Mouse (Mus musculus): Measurements from ENCODE around the gene Ptpn7.

Gene Ptpn7

DNA sequence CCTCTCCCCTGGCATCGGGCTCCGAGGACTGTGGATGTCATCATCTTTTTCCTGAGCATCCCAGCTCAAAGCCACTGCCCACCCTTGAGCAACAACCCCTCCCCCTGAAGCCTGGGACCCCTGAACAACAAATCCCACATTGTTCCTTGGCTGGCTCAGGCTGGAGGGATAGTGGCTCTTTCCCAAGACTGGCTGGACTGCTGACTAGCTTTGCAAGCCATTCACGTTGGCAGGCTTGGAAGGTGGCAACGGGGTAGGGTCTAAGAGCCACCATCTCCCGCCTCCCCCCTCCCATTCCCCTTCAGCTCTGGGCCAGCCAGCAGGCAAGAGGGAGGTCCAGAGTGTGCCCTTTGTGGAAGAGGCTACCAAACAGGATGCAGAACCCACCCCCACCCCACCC is 26.1 kb downstream of the Ptpn7 start:
- DNase-seq (ENCODE audit: low spot score), result no peak

DNA sequence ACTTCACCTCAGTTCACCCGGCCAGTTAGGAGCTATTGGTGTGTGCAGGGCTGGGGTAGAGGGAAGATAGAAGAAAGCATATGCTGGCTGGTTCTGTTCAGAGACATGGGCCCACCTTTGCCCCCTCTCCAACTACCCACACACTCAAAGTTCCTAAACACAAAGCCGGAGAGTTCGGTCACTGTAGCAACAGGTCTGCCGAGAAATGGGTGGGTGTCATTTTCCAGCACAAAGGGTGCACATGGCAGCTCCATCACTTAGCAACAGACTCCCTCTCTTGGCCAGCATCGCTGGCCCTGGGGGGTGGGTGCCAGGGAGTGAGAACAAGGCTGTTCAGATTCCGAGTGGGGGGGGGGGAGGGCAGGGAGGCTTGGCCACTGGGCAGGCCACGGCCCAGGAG is 26.6 kb downstream of the Ptpn7 start:
- no peak for DNase-seq (ENCODE audit: low spot score)

DNA sequence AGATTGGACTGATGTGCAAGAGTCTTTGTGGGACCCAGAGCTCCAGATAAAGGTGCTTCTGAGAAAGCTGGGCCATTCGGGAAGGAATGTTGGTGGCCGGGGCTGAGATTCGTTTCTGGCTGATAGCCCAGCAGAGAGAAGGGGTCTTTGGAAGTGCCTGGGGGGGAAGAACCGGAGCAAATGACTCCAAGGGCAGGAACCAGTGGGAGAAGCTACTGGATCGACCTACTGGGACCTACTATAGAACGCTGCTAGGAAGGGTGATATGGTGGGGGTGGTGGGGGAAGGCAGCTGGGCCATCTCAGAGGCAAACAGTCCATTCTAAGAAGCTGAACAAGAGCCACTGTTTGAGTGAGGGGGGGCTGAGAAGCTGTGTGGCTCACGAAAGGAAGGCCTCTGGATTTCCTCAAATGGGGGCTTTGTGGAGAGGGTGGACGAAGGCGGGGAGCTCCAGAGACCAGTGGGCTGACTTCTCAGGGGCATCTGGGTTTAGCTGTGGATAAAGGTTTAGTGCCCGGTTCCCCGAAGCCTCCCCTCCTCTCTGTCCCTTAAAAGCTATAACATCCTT is 27.1 kb downstream of the Ptpn7 start:
- no peak for DNase-seq (ENCODE audit: low spot score)

DNA sequence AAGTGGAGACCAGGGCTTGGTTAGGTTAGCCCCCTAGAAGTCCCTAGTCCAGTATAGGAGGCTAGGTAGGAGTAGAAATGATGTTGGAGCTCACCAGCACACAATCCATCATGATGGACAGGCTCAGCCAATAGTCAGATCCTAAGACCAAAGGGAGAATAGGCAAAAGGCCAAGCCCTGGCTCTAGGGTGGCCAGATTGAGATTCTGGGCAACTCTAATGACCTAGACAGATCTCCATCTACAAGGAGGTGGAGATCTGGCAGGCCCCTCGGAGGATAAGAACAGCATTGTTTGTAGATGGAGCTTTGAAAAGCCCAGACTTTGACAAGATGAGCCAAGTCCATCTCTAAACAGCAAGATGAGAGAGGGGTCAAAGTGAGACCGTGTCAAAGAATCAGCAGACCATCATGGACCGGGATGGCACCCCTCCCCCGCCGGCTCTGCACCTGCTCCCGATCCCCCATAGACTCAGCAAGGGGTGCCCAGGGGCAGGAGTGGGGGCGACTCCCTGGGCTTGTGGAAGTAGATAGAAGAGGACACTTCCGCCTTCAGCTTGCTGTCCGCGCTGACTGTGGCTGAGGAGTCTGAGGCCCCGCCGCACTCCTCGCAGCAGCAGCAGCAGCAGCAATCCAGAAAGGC is 28.0 kb downstream of the Ptpn7 start:
- no peak for DNase-seq (ENCODE audit: low spot score)

DNA sequence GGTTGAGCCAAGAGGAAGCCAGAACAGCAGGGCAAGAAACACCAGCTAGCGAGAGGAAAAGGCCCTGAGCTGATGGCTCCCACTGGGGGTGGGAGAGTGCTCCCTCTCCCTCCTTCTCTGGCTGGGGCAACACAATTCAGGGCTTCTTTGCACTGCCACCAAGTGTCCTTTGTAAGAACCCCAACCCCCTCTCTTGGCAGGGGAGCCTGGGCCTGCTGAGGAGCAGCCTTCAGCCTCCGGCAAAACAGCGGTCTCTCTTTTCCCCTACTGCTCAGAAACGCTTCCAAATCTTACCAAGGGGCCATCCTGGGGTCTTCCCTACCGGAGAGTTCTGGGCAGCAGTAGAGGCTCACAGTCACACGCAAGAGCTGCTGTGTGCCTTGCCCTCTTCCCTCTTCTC is 30.2 kb downstream of the Ptpn7 start:
- no peak for DNase-seq (ENCODE audit: low spot score)

DNA sequence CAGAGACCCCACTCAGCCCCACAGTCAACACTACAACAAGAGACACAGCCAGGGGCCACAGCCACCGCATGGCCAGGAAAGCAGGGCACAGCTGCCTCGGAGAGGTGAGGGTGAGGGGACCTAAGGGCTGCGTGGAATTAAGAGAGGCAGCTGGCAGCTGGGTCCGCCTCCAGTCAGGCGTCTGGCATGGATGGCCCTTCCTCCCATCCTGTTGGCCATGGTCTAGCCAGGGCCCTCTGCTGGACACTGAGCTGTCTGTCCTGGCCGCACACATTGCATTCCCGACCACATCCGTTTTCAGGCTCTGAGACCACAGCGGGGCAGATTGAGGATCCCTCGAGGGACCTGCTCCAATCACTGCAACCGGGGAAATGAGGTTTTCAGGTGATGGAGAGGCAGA is 34.9 kb downstream of the Ptpn7 start, which contains the start of gene Gpr37l1:
Gpr37l1 (minus strand) TSS at position 247 of the 400 bp plus-strand sequence.
- no peak for DNase-seq (ENCODE audit: low spot score)

DNA sequence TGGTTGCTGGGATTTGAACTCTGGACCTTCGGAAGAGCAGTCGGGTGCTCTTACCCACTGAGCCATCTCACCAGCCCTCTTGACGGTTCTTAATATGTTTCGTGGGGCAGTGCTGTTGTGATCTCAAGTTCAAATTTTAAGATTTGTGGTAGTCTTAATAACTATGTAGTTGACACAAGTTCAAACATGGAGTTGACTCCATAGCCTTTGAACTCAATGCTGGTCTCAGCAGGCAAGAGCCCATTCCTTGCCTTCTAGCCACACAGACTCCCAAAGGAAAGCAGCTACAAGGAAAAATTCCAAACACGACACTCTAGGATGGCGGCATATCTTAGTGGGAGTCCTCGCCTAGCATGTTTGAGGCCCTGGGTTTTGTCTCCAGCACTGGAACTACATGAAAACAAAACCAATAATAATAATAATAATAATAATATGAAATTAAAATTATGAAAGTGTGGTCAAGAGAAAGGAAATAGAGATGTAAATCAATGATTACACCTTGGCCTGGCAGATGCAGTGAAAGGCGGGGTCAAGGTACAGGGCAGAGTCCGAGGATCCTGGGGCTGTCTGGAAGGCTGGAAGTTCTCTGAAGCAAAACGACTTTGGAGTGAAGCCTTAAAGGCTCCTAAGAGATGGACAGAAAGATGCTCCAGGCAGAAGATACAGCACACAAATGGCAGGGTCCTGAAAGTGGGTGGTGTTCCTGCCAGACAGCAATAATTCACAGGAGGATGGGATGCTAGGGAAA is 36.1 kb downstream of the Ptpn7 start:
- no peak for DNase-seq (ENCODE audit: low spot score)

DNA sequence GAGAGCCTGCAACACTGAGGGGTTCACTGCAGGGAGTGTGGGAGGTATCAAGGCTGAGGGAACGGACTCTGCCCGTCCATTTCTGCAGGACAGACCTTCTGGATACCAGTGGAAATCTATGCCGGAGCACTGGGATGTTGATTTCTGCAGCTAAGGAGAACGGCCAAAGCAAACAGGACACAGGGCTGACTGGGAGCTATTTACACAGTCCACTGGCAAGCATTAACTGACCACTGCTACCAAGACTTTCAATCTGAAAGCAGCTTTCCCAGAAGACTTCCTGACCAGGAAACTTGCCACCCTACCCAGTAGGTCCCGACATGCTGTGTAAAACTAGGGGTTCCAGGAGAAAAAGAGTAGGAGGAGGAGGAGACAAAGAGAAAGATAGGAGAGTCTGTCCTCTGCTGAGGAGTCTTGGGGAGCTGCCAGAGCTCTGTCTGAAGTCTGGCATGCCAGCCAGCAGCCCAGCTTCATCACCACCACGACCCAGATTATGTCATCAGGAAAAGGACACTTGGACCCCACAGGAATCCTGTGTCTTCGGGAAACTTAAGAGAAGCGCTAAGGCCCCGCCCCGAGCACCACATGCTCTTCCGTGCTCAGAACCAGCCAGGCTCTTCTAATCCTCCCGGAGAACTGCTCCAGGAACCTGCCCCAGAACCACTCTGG is 37.2 kb downstream of the Ptpn7 start:
- DNase-seq (ENCODE audit: low spot score), result no peak

DNA sequence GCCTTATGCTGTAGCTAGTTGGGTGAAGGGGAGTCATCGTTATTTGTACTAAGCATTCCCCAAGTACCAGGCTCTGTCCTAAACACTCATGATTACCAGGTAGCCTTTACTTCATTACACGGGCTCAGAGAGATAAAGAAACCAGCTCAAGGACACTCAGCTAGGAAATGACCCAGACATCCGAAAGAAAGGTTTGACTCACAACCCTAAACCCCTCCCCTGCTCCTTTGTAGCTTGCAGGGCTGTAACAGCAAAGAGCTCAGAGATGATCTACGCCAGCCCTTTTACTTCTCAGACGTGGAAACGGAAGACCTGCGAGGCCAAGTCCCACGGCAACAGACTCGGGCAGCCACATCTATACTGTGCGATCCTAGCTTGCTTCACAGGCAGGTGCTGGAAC is 37.8 kb downstream of the Ptpn7 start:
- DNase-seq (ENCODE audit: low spot score), result no peak

DNA sequence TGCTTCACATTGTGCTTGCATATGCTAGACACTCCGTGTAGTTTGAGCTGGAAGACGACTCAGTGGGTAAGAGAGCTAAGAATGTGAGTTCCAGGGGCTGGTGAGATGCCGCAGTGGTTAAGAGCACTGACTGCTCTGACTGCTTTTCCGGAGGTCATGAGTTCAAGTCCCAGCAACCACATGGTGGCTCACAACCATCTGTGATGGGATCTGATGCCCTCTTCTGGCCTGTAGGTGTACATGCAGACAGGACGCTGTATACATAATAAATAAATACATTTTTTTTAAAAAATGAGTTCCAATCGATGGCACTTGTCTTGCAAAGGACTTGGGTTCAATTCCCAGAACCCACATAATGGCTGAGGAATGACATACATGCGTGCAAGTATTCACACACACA is 38.7 kb downstream of the Ptpn7 start:
- no peak for DNase-seq (ENCODE audit: low spot score)

DNA sequence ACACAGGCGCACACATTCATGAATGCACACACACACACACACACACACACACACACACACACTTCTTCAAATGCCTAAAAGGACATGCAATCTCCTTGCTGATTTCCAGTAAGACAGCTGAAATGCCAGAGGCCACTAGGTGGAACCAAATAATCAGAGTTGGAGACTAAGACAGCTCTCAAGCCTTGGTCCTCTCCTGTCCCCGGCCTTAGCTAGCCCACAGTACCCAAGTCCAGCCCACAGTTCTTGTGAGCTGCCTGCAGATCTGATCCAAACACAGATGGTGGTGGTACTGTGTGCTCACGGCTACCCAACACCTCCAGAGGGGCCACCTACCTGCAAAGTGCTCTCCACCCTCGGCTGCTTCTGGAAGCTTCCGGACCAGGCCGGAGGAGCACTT is 39.5 kb downstream of the Ptpn7 start:
- no peak for DNase-seq (ENCODE audit: low spot score)

DNA sequence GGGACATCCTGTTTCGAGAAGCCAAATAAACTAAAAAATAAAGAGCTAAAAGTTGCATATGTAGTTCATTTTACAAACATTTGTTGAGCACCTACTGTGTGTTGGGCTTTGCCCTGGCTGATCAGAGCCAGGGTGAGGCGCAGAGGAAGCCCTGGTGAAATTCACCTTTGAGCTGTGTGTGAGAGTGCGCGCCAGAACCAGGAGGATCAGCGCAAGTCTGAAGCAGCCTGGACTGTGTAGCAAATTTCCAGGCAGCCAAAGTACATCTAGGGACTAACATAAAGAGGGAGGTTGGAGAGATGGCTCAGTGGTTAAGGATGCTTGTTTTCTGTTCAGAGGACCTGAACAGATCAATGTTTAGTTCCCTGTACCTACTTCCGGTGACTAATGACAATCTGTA is 40.8 kb downstream of the Ptpn7 start:
- DNase-seq (ENCODE audit: low spot score), result no peak

DNA sequence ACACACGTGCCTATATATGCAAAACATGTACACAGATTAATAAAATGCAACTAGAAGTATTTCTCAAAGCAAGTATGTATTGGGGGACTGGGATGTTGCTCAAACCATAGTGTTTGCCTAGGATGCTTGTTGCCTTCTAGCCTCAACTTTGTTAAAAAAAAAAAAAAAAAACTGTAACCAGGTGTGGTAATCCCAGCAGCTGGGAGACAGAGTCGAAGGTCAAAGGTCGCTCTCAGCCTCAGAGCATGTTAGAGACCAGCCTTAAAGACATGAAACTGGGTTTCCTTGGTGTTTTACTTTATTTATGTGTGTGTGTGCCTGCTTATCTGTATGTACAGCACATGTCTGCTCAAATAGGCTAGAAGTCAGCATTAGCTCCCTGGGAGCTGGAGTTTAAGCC is 42.7 kb downstream of the Ptpn7 start:
- no peak for DNase-seq (ENCODE audit: low spot score)

DNA sequence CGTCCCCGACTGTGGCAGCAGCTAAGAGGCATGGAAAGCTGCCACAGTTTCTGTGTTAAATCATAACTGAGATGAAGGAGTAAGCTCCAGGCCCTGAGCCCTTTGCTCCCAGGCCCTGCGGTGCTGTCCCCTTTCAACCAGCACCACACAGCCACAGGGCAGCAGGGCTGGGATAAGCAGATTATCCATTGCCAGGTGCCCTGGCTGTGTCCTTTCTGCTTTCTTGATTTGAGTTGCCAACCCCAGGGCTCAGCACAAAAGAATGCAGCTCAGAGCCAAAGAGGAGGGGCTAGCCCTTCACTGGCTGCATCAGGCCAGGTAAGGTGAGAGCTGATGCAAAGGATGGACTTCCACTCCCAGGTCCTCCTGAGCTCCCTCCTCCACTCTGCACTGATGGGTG is 45.2 kb downstream of the Ptpn7 start:
- no peak for DNase-seq (ENCODE audit: low spot score)

DNA sequence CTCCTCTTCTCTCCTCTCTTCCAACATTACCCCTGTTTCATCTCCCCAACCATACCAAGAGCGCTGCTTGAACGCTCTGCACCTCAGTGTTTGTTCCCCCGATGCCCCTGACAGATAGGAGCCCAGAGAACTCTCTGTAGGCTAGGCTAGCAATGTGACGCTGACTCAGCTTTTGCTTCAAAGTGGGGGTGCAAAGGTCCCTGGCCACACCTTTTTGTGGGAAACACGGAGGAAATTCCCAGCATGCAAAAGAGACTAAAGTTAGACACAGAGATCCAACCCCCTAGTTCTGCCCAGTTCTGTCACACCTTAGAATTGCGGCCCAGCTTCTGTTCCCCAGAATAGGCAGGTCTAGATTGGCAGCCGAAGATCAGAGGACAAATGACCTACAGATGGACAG is 46.4 kb downstream of the Ptpn7 start:
- DNase-seq (ENCODE audit: low spot score), result no peak

DNA sequence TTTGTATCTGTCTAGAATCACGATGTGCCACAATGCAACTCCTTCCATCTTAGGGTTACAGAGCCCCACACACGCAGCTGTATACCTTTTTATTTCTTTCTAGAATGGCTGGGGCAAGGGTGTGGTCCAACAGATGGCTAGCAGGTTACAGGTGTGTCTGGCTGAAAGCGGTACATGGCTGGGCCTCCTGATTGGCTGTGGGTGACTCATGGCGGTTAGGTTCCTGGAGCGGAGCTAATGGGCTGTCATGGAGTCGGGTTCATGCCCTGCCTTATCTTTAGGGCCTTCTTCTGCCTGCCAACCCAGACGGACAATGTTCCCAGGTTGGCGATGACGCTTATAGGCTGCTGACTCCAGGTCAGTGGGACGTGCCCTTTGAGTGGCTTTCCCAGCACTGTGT is 48.3 kb downstream of the Ptpn7 start:
- DNase-seq (ENCODE audit: low spot score), result no peak

DNA sequence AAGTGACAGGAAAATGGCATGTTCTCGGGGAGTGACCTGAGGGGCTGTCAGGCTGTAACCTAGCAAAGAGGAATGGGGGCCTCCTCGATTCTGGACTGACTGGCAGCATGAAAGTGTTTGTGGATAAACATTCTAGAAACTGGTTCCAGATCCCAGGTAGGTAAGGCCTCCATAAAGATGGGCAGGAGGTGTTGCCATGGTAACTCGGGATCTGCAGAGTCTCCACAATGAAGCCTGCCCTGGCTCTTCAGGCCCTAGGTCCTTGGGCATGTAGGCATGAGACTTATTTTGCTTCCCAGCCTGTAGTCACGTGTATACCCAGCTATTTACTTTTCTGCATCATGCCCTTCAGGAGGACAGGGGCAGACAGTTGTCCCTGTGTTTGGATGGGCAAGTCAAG is 48.8 kb downstream of the Ptpn7 start:
- DNase-seq (ENCODE audit: low spot score), result no peak

DNA sequence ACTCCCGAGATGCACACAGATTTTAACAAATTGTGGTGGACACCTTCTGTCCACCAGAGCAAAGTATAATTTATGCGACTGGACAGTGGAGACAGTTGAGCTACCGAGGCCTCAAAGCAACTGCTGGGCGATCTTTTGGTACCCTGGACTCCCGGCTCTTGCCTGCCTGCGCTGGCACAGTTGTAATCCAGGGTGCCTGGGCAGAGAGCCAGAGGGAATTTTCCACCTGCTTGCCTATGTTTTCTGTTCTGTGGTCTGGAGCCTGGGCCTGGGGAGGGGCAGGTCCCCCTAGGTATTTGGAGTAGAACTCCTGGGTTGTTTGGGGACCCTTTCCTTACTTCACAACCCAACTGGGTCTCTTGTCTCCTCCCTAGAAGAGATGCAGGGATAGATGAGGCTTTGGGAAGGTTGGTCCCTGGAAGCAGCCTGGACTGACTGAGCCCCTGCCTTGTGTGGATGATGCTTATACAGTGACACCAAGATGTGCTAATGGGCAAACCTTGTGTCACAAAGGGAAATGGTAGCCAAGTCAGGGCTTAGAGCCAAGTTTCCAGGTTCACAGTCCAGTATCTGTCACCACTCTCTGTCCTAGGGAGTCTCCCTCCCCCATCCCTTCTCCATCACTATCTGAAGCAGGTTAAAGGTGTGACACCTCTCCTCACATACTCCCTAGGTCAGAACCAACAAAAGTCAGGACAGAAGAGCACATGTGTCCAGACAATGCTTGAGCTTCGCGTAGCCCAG is 49.6 kb downstream of the Ptpn7 start:
- DNase-seq (ENCODE audit: low spot score), result no peak

DNA sequence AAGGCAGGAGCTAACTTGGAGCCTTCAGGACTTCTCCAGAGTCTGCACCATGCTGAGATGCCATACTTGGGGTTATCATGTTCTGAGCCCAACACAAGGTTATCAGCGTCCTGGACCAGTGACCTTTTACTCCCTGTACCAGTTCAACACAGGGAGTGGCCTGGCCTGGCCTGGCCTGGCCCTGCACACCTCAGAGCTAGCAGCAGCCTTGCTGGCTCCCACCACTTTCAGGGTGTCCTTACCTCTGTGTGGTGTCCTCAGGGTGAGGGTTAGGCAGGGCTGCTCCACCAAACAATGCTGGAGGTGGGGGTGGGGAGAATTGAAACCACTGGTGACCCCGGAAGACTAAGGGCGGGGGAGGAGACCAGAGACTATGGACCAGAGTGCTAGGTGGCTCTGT is 50.5 kb downstream of the Ptpn7 start:
- no peak for DNase-seq (ENCODE audit: low spot score)

DNA sequence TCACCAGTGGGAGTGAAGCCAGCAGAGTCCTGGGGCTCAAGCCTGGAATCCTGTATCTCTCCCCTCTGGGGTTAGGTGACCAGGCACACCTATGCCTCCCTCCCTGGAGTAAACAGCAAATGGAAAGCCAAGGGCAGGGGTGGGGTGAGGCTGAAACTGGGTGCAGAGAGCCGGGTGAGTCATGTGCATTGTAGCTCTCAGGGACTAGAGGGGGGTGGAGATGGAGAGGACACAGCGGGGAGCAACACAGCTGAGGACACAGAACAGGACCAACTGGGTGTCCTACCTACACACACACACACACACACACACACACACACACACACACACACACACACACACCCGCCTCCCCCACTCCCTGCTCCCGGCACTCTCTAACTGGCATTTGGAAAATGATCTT is 50.9 kb downstream of the Ptpn7 start:
- DNase-seq (ENCODE audit: low spot score), result no peak

DNA sequence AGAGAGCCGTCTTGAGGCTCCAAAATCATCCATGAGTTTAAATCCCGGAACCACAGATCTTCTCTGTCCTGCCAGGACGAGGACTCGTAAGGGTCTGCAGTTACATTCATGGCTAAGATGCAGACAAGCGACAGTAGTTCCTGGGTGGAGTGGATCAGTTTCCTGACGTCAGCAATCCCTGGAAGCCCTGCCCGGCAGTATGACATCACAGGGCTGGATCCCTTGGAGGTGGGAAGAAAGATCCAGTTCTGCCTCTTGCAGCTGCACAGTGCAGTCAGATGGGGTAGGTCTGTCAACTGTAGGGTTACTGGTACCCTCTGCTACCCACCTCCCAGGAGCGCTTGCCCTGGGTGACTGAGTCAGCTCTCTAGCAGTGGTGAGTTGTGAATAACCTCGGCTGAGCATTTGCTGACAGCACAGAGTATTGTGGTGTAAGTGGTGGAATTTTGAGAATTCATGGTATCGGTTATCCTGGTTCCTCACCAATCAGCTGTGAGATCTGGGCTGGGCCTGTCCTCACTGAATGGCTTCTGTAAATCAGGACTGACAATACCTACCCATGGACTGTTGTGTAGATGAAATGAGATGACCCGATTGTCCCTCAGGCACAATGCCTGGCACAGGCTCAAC is 51.6 kb downstream of the Ptpn7 start:
- DNase-seq (ENCODE audit: low spot score), result no peak

DNA sequence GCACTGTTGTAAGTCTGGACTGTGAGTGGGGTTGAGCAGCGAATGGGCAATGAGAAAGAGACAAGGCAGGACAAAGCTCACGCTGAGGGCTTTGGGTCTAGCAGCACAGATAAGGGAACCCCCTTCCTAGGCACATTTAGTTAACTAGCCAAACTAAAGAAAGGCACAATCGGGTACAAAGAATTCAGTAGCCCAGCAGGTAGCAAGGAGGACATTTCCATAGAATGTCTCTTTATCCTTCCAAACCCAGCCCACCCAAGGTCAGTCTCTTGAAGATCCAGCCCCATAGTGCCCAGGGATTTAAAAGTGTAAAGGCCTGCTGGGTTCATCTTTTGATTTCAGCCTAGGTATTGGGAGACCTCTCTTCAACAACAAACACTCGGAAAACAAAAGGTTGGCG is 53.4 kb downstream of the Ptpn7 start:
- no peak for DNase-seq (ENCODE audit: low spot score)
